Mouse (Mus musculus) T-cell, adult 2 months (primary cell): ENCODE data around the gene Fam189b.
"Not testable (repeated sequence)": the region's sequence is repeated elsewhere in the genome, so short reads cannot be mapped to it uniquely, and the experiment has no call there.

Experiments
- DNase-seq: peaks from one replicate; pipeline ENCODE4 v3.0.0; 2022; ENCODE audit warnings: low spot score

Gene Fam189b

DNA sequence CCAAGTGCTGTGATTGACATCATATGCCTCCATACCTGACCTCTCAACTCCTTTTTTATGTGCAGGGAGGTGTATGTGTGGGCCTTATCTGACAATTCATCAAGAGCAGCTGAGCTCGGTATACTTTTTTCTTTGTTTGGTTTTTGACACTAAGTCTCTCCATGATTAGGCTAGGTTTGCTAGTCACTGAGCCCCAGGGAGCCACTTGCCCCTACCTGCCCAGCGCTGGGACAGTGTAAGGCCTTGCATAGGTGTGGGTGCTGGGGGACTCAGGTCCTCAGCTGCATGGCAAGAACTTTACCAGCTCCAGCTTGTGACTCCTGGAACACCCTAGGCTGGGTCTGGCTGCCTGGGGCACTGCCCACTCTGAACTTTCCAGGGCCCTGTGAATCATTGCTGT lies 23.8 kb downstream of the Fam189b start:
- no peak for DNase-seq

DNA sequence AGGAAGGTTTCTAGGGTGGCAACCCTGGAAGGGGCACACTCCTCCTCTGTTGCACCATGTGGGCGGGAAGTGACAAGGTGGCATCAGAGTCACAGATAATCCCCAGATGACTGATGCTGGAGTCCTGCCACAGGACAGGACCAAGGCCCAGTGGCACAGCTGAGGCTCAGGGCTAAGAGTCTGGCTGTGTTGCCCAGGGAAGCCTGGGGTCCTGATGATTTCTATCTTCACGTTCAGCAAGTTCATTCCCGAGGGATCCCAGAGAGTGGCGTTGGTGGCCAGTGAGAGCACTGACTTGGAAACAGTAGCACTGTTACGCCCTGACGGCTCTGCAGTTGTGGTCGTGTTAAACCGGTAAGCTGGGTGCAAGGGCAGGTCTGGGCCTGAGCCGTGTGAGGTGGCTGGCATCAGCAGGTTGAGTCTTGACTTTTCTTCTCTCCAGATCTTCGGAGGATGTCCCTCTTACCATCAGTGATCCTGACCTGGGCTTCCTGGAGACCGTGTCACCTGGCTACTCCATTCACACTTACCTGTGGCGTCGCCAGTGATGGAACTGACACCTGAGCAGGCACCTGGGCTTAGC lies 25.2 kb downstream of the Fam189b start:
- DNase-seq, result no peak

DNA sequence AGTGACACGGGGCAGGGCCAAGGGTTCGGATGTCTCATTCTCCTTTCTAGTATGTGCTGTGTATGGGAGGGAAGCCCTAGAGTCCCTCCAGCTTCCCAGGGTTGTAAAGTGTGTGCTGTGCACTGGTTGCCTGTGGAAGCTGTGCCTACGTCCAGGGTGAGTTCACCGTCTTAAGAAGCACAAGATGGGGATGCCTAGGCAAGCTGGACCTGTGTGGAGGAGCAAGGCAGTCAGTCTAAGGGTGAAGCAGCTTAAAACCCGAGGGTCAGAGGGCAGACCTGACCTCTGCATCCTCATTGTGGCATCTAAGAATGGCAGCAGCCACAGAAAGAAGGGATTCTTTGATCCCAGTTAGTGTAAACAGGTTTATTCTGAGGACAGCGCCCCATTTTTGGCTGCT lies 25.8 kb downstream of the Fam189b start:
- no peak for DNase-seq

DNA sequence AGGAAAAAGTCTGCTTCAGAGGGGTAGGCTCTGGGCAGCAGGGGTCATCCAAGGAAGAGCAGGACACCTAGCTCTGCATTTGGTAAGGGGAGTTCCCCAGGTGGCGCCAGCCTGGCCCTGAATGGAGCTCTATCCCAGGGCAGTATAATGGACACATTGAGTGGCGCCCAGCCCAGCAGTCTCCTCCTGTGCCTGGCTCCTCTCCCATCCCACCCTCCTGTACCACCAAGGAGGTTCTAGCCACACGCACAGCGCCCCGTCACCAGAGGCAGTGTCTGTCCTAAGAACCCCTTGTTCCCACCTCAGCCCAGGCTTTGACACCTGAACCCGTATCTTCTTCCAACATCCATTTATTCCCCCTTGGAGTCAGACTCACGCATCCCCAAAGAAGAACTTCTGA lies 26.8 kb downstream of the Fam189b start:
- DNase-seq, result no peak

DNA sequence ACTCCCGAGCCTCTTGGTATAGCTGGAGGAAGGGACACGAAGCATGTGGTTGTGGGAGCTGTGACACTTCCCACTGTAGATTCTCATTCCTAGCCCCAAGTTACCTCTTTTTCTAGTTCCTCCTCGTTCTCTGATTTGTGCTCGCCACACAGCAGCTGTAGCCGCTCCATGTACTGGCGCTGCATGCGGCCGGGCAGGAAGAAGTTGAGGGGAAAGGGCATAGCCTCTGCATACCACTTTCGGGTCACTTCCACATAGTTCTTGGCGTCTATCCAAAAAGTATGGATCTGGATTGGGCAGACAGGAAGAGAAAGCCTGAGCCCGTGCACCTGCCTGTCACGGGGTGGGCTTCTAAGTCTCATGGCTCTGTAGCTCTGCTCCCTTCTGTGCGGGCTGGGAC lies 27.2 kb downstream of the Fam189b start:
- DNase-seq, result no peak

DNA sequence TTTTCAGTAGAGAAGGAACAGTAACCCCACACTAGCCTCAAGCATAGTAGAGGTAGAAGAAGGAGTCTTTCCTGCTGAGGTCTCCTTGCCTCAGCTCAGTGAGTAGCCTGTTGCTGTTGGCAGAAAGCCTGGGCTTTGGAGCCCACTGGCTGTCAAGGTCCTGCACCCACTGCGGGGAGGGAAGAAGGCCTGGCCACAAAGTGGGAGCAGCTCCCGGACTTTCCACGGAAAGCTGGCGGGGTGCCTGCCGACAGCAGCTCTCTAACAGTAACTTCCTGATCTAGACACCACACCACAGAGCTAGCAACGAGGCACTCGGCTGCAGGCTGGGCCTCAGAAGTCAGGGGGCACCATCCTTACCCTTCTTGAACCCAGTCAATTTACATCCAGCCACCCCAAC lies 27.8 kb downstream of the Fam189b start:
- DNase-seq, result no peak

DNA sequence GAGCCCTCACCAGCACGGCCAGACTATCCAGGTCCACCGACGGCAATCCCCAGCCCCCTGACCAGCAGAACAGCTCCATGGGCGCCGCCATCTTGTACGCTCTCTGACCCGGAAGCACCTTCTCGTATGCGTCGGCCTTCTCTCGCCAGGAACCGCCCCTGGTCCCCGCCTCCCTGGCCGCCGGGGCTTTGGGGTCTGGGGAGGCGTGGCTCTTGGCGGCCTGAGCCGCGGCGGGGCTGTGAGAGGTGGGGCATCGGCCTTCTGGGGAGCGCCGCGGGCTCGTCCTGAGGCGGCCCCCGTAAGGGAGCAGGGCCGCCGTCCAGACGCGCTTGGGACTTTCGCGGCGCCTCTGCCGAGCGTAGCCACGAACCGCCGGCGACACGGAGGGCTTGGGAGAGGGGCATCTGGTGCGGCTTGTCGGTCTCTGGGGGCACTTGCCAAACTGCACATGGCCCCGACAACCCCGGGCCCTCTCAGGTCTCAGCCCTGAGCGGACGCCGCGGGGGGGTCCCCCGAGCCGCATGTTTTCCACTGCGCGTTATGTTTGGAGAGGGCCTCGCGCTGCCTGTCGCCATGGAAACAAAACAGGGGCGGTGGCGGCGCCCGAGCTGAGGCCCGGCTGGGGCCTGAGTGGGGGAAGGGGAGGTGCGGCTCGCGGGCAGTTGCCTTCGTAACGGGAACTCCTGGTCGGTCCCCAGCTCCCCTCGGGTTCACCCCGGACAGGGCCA lies 31.0 kb downstream of the Fam189b start:
- peak; percentile 91 for DNase-seq

DNA sequence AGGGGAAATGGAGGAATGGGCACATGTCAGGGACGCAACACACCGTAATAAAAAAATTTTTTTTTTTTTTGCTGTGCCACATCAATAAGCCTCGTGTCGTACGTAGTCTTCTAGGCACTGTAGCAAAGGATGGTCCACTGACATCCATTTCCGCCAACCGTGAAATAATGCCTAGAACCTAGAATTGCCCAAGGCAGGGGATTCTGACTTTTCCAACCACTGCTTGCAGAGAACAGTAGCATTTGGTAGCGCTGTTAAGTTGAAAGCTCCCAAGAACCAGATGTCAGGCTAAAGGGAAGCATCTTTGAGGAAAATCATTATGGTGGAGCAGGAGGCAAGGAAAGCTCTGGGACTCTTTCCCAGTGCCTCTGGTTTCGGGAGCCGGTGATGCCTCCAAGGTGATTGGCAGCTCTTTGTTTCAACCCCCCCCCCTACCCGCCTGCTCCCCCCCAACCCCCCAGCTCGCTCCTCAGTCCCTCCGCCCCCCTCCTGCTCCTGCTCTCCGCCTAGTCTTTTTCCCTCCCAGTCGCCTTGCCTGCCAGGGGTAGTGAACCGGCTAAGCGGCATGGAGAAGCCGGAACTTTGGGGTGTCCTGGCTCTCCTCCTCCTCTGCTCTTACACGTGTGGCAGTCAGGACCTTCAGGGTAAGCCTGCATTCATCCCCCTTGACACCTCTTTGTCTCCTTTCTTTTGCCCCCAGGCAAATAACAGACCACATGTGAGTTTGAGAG lies 31.9 kb downstream of the Fam189b start, which contains the start of gene Thbs3:
TSS of gene Thbs3 (plus strand) at position 500 of the 731 bp plus-strand sequence.
- no peak for DNase-seq

DNA sequence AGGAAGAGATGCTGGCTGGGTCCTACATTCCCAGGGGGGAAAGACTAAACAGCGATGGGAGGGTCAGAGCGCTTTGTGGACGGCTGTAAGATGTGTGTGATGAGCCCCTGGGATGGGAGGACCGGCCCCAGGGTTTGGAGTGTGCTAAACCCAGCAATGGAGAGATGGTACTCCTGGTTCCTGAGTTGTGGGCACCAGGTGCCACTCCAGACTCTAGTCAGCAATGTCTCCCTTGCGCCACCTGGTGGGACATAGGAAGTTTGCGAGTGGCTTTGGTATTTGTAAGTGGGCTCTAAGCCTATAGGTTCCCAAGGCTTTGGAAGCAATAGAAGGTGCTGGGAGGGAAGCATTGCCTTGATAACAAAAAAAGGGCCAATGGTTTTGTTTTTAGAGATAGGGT lies 32.9 kb downstream of the Fam189b start:
- peak; percentile 84 for DNase-seq

DNA sequence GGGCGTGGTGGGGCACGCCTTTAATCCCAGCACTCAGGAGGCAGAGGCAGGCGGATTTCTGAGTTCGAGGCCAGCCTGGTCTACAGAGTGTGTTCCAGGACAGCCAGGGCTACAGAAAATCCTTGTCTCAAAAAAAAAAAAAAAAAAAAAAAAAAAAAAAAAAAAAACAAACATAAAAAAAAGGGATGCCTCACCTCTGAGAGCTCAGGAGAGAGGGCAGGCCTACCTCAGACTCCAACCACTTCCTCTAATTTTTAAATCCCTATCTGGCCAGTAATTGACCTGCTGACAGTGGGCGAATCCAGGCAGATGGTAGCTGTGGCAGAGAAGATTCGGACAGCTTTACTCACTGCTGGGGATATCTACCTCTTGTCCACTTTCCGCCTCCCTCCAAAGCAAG lies 33.5 kb downstream of the Fam189b start:
- not testable (repeated sequence) for DNase-seq

DNA sequence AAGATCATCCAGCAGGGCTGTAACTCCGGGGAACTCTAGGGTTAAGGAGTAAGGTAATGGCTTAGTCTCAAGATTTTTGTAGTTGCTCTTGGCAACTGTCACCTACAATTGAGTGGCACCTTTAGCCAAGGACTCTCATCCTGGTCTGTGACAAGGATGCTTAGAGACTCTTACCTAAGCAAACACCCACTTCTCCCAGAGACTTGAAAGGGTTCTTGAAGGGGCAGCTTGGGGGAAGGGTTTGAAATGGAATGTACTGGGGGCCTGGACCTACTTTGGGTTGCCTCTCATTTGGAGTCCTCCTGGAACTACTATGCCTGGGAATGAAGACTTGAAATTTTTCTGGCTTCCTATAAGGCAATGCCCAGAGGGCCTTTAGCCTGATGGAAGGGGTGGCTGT lies 35.3 kb downstream of the Fam189b start:
- no peak for DNase-seq

DNA sequence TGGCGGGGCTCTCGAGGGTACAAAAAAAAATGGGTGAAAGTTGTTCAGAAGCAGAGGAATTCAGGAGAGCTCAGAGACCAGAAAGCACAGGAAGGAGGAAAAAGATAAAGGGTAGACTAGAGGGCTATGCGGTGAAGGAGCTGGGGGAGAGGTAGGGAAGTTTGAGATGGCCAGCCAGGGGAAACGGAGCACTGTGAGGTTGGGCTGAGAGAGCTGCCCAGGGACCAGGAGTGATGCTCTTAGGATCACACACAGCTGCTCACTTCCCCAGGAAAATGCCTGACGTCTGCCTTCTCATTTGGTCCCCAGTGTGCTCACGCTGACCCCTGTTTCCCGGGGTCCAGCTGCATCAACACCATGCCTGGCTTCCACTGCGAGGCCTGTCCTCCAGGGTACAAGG lies 36.6 kb downstream of the Fam189b start:
- DNase-seq, result no peak

DNA sequence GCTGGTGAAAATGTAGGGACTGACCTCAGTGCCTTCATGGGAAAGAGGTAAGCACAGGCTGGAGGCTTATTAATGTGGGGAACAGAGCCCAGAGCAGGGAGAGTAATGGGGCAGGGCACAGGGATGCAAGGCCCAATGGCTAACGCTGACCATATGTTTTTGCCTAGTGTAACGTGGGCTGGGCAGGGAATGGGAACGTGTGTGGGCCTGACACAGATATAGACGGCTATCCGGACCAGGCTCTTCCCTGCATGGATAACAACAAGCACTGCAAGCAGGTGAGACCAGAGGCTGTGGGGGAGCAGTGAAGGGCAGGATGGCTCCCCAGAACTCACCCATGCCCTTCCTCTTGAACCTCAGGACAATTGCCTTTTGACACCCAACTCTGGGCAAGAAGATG lies 38.2 kb downstream of the Fam189b start:
- no peak for DNase-seq

DNA sequence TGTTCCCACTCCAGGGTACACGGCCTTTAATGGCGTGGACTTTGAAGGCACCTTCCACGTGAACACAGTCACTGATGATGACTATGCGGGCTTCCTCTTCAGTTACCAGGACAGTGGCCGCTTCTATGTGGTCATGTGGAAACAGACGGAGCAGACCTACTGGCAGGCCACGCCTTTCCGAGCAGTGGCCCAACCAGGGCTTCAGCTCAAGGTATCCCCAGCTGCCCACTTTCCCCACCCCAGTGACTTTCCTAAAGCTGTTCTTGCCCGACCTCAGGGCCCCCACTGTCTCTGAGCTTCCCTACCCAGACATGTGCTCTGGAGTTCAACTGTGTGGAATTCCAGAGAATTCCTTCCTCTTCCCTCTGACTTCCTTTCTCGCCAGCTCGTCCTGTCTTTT lies 41.9 kb downstream of the Fam189b start:
- DNase-seq, result no peak

DNA sequence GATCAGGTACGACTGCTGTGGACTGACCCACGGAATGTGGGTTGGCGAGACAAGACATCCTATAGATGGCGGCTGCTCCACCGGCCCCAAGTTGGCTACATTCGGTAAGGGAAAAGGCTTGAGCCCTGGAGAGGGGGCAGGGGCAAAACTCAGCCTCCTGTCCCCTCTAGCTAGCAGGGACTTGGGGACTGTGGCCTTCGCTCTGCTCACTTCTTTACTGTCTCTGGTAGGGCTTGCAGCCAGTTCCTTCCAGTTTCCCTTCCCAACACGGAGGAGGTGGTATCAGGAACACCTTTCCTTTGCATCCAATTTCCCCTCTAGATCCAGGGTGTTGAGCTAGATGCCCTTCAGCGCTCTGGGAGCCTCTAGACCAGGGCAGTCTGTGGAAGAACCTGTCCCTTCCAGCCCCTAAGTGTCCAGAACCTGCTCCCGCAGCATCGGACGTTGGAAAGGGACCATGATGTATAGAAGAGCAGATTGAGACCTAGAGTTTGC lies 42.4 kb downstream of the Fam189b start:
- DNase-seq, result no peak

DNA sequence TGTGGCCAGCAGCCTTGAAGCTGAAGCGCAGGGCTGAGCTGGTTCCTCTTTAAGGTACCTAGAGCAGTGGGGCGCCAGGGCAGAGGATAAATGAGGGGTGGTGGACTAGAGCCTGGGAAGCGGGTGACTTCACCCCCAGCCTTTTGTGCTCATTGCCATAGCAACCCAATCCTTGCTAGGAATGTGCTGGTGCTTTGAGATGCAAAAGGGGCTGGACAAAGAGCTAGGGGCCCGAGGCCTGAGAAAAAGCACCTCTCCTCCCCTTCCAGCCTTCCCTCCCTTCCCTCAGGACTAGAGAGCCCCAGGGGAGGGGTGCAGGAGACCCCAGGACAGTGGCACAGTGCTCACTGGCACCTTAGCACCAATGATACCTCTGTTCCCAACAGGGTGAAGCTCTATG lies 43.0 kb downstream of the Fam189b start:
- no peak for DNase-seq

DNA sequence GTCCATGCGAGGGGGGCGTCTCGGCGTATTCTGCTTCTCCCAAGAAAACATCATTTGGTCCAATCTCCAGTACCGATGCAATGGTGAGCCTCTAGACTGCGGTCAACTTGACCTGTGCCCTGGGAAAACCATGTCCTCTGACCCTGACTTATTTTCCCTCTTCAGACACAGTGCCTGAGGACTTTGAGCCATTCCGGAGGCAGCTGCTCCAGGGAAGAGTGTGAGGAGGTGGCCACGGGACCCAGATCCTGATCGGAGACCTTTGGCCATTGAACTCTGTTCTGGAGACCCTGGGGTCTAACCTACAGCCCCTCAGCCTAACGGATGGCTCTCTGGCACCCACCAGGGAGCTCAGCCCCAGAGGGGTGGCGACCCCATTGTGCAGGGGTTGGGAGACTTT lies 43.4 kb downstream of the Fam189b start:
- DNase-seq, result no peak

DNA sequence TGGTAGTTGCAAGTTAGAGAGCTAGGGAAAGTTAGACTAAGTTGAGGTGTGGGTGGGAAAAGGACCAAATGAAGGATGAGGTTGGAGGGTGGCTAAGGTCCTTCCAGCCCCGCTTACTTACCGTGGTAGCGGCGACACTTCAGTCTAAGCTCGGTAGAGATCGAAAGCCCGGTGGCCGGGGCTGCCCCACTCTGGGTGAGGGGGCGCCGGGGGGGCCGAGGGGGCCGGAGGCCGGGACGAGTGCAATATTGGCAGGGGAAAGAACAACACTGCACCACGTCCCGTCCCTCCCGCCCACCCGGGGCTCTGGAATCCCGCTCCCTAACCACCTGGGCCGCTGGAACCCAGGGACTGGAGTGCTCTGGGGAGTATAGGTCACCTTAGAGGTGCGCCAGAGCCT lies 44.0 kb downstream of the Fam189b start, which contains the start of gene Mtx1:
TSS of gene Mtx1 (minus strand) at position 189 of the 400 bp plus-strand sequence.
- no peak for DNase-seq

DNA sequence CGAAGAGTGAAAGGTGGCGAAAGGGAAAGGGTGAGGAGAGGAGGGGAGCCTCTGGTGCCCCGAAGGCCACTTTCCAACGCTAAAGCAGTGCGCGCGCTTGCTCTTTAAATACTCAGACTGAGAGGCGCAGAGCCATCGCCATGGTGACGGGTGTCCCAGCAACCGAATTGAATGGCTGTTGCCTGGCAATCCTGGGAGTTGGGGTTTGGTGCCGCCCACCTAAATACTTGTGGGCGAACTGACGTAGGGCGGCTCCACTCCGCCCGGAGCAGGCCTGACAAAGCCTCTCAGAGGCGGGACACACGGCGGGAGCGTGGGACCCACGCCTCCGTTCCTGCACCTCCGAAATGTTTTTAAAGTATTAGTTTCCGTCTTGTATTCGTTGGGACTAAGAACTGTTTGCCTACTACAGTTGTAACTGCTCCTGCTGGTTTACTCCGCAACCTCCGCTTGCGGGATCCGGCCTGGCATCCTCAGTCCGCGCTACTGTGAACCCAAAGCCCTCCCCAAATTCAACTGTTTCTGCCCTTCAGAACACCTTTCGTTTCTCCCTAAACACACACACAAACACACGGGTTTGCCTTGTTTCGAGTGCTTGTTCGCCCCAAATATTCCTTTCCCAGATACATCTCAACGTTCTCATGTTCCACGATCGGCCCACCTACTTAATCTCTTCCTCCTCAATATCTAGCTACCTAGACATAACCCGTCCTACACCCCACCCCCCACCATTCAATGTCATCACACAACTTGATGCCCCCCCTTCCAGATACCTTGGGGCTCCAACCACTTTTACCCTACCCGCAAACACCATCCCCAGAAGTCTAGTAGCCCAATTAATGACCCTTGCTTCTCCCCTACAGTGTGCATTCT lies 44.6 kb downstream of the Fam189b start:
- peak; percentile 84 for DNase-seq

DNA sequence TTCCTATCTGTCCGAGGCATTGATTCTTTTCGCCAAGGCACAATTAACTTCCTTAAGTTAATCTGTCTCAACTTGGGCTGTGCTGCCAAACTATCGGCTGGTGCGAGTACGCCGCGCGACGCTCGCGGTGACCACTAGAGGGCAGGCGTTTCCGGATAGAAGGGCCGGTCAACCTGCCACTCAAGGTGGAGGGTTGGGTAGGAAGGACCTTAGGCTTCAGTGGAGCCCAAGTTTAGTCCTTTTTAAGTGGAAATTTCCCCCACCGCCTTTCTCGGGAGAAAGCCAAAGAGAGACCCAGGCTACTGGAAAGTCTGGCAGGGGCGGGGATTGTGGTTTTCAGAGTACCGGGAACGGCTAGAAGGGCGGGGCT lies 45.2 kb downstream of the Fam189b start:
- DNase-seq, result peak; percentile 78

DNA sequence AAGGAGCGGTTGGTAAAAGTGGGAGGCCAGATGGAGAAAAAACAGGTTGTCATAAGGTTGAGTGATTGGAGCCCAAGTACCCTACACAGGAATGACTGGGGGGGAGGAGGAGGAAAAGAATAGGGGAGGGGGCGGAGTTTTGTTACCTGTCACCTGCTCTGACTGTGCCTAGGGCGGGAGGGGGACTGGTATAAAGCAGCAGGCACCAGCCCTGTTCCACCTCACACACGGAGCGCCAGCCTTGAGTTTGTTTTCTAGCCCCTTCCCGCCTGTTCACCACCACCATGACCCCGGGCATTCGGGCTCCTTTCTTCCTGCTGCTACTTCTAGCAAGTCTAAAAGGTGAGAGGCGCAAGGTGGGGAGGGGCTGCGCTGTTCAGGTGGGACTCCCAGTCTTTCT lies 45.9 kb downstream of the Fam189b start, which contains the start of gene Muc1:
TSS of gene Muc1 (plus strand) at position 222 of the 400 bp plus-strand sequence.
- DNase-seq, result no peak

DNA sequence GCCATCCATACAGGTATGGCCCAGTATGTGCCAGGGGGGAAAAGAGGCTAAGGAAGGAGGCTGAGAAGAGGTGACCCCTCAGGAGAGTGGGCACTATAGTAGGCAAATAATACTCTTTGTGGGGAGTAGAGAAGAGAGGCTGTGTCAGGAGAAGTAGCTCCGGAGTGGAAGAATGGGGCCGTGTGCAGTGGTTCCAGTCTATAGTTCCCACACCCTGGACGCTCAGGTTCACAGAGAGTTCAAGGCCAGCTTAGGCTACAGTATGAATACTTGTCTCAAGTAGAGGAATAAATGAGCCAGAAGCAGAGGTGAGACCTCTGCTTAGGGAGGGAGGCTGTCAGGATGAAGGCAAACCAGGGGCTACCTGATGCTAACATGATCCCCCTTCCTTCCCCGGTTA lies 46.3 kb downstream of the Fam189b start:
- DNase-seq, result no peak
